Mouse (Mus musculus): ENCODE results near the gene Amer2.

The Amer2 gene

GRCm38 (mm10) chr14:60403228-60403627, 30.2 kb downstream of the Amer2 start:
- Histone ChIP-seq H3K4me1 (replicated peaks; ENCODE audit: low read depth, low read length) (peaks cover 18% of the 10 kb centered on the region), H3K4me3 (replicated peaks; ENCODE audit: low read length) (no peak overlapping the region), H3K9me3 (ENCODE audit: low read length) (no peaks in the 10 kb centered on the region), H3K36me3 (ENCODE audit: insufficient read depth, low read length) (no peaks in the 10 kb centered on the region), H3K27me3 (ENCODE audit: insufficient read depth, low read length) (peaks cover 20% of the 10 kb centered on the region)
- TF ChIP-seq POU5F1 (IDR thresholded peaks at IDR 0.05; ENCODE audit: borderline replicate concordance, low read length), result no peak
- TF ChIP-seq CTCF (conservative IDR thresholded peaks at IDR 0.05; ENCODE audit: low read length), result no peak
- no peak for TF ChIP-seq NANOG (IDR thresholded peaks at IDR 0.05; ENCODE audit: borderline replicate concordance, low read length)

GRCm38 (mm10) chr14:60405829-60406228, 32.8 kb downstream of the Amer2 start:
- no peak for TF ChIP-seq POU5F1 (IDR thresholded peaks at IDR 0.05; ENCODE audit: borderline replicate concordance, low read length)
- TF ChIP-seq CTCF (conservative IDR thresholded peaks at IDR 0.05; ENCODE audit: low read length), result no peak
- TF ChIP-seq NANOG (IDR thresholded peaks at IDR 0.05; ENCODE audit: borderline replicate concordance, low read length), result no peak
- no peak overlapping the region for H3K4me3 ChIP-seq (replicated peaks; ENCODE audit: low read length)
- peaks cover 6% of the 10 kb centered on the region; the same call in 1 of the 2 replicates for H3K27me3 ChIP-seq (ENCODE audit: insufficient read depth, low read length)
- no peaks in the 10 kb centered on the region for H3K9me3 ChIP-seq (ENCODE audit: low read length)
- no peaks in the 10 kb centered on the region for H3K36me3 ChIP-seq (ENCODE audit: insufficient read depth, low read length)
- peaks cover 10% of the 10 kb centered on the region; the same call in 1 of the 2 replicates for H3K4me1 ChIP-seq (replicated peaks; ENCODE audit: low read depth, low read length)

GRCm38 (mm10) chr14:60406543-60406942, 33.5 kb downstream of the Amer2 start:
- Histone ChIP-seq H3K9me3 (ENCODE audit: low read length) (no peaks in the 10 kb centered on the region), H3K36me3 (ENCODE audit: insufficient read depth, low read length) (no peaks in the 10 kb centered on the region), H3K27me3 (ENCODE audit: insufficient read depth, low read length) (peaks cover 6% of the 10 kb centered on the region; the same call in 1 of the 2 replicates), H3K4me3 (replicated peaks; ENCODE audit: low read length) (no peak overlapping the region), H3K4me1 (replicated peaks; ENCODE audit: low read depth, low read length) (peaks cover 10% of the 10 kb centered on the region; the same call in 1 of the 2 replicates)
- TF ChIP-seq CTCF (conservative IDR thresholded peaks at IDR 0.05; ENCODE audit: low read length) (no peak), POU5F1 (IDR thresholded peaks at IDR 0.05; ENCODE audit: borderline replicate concordance, low read length) (no peak), NANOG (IDR thresholded peaks at IDR 0.05; ENCODE audit: borderline replicate concordance, low read length) (no peak)

GRCm38 (mm10) chr14:60407319-60407718, 34.3 kb downstream of the Amer2 start:
- no peak overlapping the region for H3K4me3 ChIP-seq (replicated peaks; ENCODE audit: low read length)
- TF ChIP-seq NANOG (IDR thresholded peaks at IDR 0.05; ENCODE audit: borderline replicate concordance, low read length), result no peak
- TF ChIP-seq POU5F1 (IDR thresholded peaks at IDR 0.05; ENCODE audit: borderline replicate concordance, low read length), result no peak
- no peak for TF ChIP-seq CTCF (conservative IDR thresholded peaks at IDR 0.05; ENCODE audit: low read length)
- H3K9me3 ChIP-seq (ENCODE audit: low read length), result no peaks in the 10 kb centered on the region
- H3K4me1 ChIP-seq (replicated peaks; ENCODE audit: low read depth, low read length), result peaks cover 10% of the 10 kb centered on the region; the same call in 1 of the 2 replicates
- no peaks in the 10 kb centered on the region for H3K36me3 ChIP-seq (ENCODE audit: insufficient read depth, low read length)
- no peaks in the 10 kb centered on the region for H3K27me3 ChIP-seq (ENCODE audit: insufficient read depth, low read length)

DNA sequence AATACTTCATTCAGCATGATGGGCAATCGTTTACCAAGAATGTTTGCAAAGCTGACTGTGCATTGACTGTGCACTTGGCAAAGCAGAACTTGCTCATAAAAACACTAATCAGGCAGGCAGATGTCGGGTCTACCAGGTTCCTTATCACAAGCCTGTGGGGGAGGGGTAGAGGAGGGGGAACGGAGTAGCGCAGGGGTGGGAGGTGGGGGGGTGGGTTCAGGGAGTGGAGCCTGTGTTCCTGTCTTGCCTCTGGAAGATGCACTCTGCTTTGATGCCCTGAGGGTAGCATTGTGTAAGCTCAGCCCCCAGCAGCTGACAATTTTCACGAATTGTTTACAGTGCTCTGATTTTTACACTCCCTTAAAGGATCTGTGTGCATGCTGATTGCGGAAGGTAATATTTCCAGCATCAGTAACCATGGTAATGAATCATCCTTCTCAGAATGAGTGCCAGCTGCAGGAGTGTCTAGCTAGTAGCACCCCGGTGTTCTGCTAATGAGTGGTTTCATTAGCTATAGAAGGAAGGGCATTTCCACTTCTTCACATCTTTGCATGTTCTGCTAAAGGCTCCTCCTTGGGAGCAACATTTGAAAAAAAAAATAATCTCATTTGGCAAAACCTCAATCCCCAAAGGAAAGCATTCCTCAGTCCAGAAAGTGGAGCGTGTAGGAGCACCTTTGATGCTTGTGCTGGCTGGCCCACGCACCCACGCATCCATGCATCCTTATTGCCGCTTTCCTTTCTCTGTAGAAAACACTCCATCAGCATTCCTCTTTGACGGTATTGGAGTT, 36.8 kb downstream of the Amer2 start:
- Histone ChIP-seq H3K27me3 (ENCODE audit: insufficient read depth, low read length) (no peaks in the 10 kb centered on the region), H3K4me3 (replicated peaks; ENCODE audit: low read length) (no peak overlapping the region), H3K9me3 (ENCODE audit: low read length) (no peaks in the 10 kb centered on the region), H3K36me3 (ENCODE audit: insufficient read depth, low read length) (no peaks in the 10 kb centered on the region), H3K4me1 (replicated peaks; ENCODE audit: low read depth, low read length) (peaks cover 10% of the 10 kb centered on the region; the same call in 1 of the 2 replicates)
- TF ChIP-seq POU5F1 (IDR thresholded peaks at IDR 0.05; ENCODE audit: borderline replicate concordance, low read length), result no peak
- TF ChIP-seq CTCF (conservative IDR thresholded peaks at IDR 0.05; ENCODE audit: low read length), result no peak
- no peak for TF ChIP-seq NANOG (IDR thresholded peaks at IDR 0.05; ENCODE audit: borderline replicate concordance, low read length)

- no peaks in the 10 kb centered on the region for H3K9me3 ChIP-seq (ENCODE audit: low read length)
- H3K36me3 ChIP-seq (ENCODE audit: insufficient read depth, low read length), result no peaks in the 10 kb centered on the region
- no peak overlapping the region for H3K4me3 ChIP-seq (replicated peaks; ENCODE audit: low read length)
- H3K27me3 ChIP-seq (ENCODE audit: insufficient read depth, low read length), result no peaks in the 10 kb centered on the region
- TF ChIP-seq POU5F1 (IDR thresholded peaks at IDR 0.05; ENCODE audit: borderline replicate concordance, low read length) (no peak), CTCF (conservative IDR thresholded peaks at IDR 0.05; ENCODE audit: low read length) (no peak), NANOG (IDR thresholded peaks at IDR 0.05; ENCODE audit: borderline replicate concordance, low read length) (no peak)
- H3K4me1 ChIP-seq (replicated peaks; ENCODE audit: low read depth, low read length), result peaks cover 8% of the 10 kb centered on the region; the same call in 1 of the 2 replicates
These were observed 38.2 kb downstream of the Amer2 start for GRCm38 (mm10) chr14:60411229-60411628.

GRCm38 (mm10) chr14:60414691-60415090, 41.6 kb downstream of the Amer2 start:
- no peaks in the 10 kb centered on the region for H3K27me3 ChIP-seq (ENCODE audit: insufficient read depth, low read length)
- H3K4me1 ChIP-seq (replicated peaks; ENCODE audit: low read depth, low read length), result peaks cover under 1% of the 10 kb centered on the region; the same call in 1 of the 2 replicates
- no peak overlapping the region for H3K4me3 ChIP-seq (replicated peaks; ENCODE audit: low read length)
- no peaks in the 10 kb centered on the region for H3K36me3 ChIP-seq (ENCODE audit: insufficient read depth, low read length)
- H3K9me3 ChIP-seq (ENCODE audit: low read length), result peaks cover 5% of the 10 kb centered on the region; the same call in 1 of the 2 replicates
- TF ChIP-seq POU5F1 (IDR thresholded peaks at IDR 0.05; ENCODE audit: borderline replicate concordance, low read length) (no peak), NANOG (IDR thresholded peaks at IDR 0.05; ENCODE audit: borderline replicate concordance, low read length) (no peak), CTCF (conservative IDR thresholded peaks at IDR 0.05; ENCODE audit: low read length) (no peak)

- TF ChIP-seq POU5F1 (IDR thresholded peaks at IDR 0.05; ENCODE audit: borderline replicate concordance, low read length) (no peak), NANOG (IDR thresholded peaks at IDR 0.05; ENCODE audit: borderline replicate concordance, low read length) (no peak), CTCF (conservative IDR thresholded peaks at IDR 0.05; ENCODE audit: low read length) (no peak)
- H3K4me3 ChIP-seq (replicated peaks; ENCODE audit: low read length), result no peak overlapping the region
- H3K9me3 ChIP-seq (ENCODE audit: low read length), result peaks cover 5% of the 10 kb centered on the region; the same call in 1 of the 2 replicates
- no peaks in the 10 kb centered on the region for H3K27me3 ChIP-seq (ENCODE audit: insufficient read depth, low read length)
- H3K4me1 ChIP-seq (replicated peaks; ENCODE audit: low read depth, low read length), result no peaks in the 10 kb centered on the region
- H3K36me3 ChIP-seq (ENCODE audit: insufficient read depth, low read length), result no peaks in the 10 kb centered on the region
These were observed 44.9 kb downstream of the Amer2 start for GRCm38 (mm10) chr14:60417924-60418323.
